Mouse (Mus musculus) limb, embryonic 14.5 days (tissue): ENCODE data around the gene Gm15114. TPM values are rescaled to one million over a fixed set of nuclear protein-coding genes. Genes with fewer than 3 reads are reported as not detected.
"Not testable (repeated sequence)": the region's sequence is repeated elsewhere in the genome, so short reads cannot be mapped to it uniquely, and the experiment has no call there.

ENCODE experiments used
- ATAC-seq: fragments of 200-750 bp; cut with Nextera tagmentation; 2 replicates; pipeline ENCODE4 v1.8.0; 2017; ENCODE audit warnings: low read depth, moderate number of reproducible peaks, moderate TSS enrichment; ENCODE audit not compliant: low FRiP score
- DNase-seq: peaks from one replicate; pipeline ENCODE4 v3.0.0-alpha.2; 2015; ENCODE audit warnings: low spot score
- H3K27ac ChIP-seq: fragments of 300-500 bp; sonication (generic); replicated peaks from 2 replicates; pipeline ENCODE4 v1.5.1; 2014; ENCODE audit warnings: low read depth, mild to moderate bottlenecking, low read length, moderate library complexity, mixed read lengths
- H3K27me3 ChIP-seq: fragments of 300-500 bp; sonication (generic); 2 replicates; pipeline ENCODE4 v1.6.1; 2014; ENCODE audit warnings: low read length, mixed read lengths; ENCODE audit not compliant: control insufficient read depth, insufficient read depth
- H3K36me3 ChIP-seq: fragments of 300-500 bp; sonication (generic); 2 replicates; pipeline ENCODE4 v1.6.1; 2014; ENCODE audit warnings: mild to moderate bottlenecking, low read length, moderate library complexity, mixed read lengths; ENCODE audit not compliant: control insufficient read depth, insufficient read depth
- H3K4me1 ChIP-seq: fragments of 300-500 bp; sonication (generic); 2 replicates; pipeline ENCODE4 v1.6.1; 2014; ENCODE audit warnings: antibody characterized with exemption, low read length, mixed read lengths; ENCODE audit not compliant: control insufficient read depth, insufficient read depth
- H3K4me2 ChIP-seq: fragments of 300-500 bp; sonication (generic); replicated peaks from 2 replicates; pipeline ENCODE4 v1.6.1; 2014; ENCODE audit warnings: low read depth, mild to moderate bottlenecking, low read length, moderate library complexity; ENCODE audit not compliant: severe bottlenecking
- H3K4me3 ChIP-seq: fragments of 300-500 bp; sonication (generic); replicated peaks from 2 replicates; pipeline ENCODE4 v1.5.1; 2014; ENCODE audit warnings: low read length
- H3K9ac ChIP-seq: fragments of 300-500 bp; sonication (generic); 2 replicates; pipeline ENCODE4 v1.6.1; 2014; ENCODE audit warnings: mild to moderate bottlenecking, low read depth, low read length, moderate library complexity; ENCODE audit not compliant: severe bottlenecking
- H3K9me3 ChIP-seq: fragments of 300-500 bp; sonication (generic); 2 replicates; pipeline ENCODE4 v1.6.1; 2016; ENCODE audit warnings: low read length; ENCODE audit not compliant: control insufficient read depth
- WGBS: fragments of 180-500 bp; shearing (Covaris S2); extraction: QIAGEN DNeasy Blood & Tissue Kit; methylation state at CpG from one replicate; pipeline ENCODE4 v1.1.7; 2014; 5-methylcytosine and 5-hydroxymethylcytosine counted together
- polyA plus RNA-seq, 2 experiments: library from polyadenylated mRNA; depleted of rRNA in 1 of 2; stranded (reverse) in 1 of 2; unstranded in 1 of 2; fragments of >200 nt; fragmentation: Nextera tagmentation in 1 of 2; extraction: Ambion mirVana in 1 of 2; gene quantifications; 2 replicates each; pipeline versions ENCODE4 v1.2.1 to v1.2.3; 2012 to 2014

Gm15114 gene
- not detected in 2 replicates for polyA plus RNA-seq (2012; rRNA removed)
- polyA plus RNA-seq (2014; fragmentation: Nextera tagmentation; extraction: Ambion mirVana), result not detected in 2 replicates

GRCm38 (mm10) chrX:148488649-148489048 lies at the start of gene Gm15114:
Gene Gm15114, plus strand, starts transcription at chrX:148488949.
- WGBS, result no CpG with 5 or more reads among the region's 1 CpGs
- not testable (repeated sequence) for ATAC-seq, H3K27ac ChIP-seq, DNase-seq, H3K36me3 ChIP-seq, H3K27me3 ChIP-seq, H3K9ac ChIP-seq, H3K4me1 ChIP-seq, H3K4me3 ChIP-seq, H3K4me2 ChIP-seq, H3K9me3 ChIP-seq

Other genes with a start within 250 kb of the Gm15114 start
- gene Gm8334, start 126.2 kb downstream of the Gm15114 start, polyA plus RNA-seq (2012; rRNA removed), result not detected in 2 replicates
- not detected in 2 replicates for gene Gm8334, start 126.2 kb downstream of the Gm15114 start, polyA plus RNA-seq (2014; fragmentation: Nextera tagmentation; extraction: Ambion mirVana)
- gene Gm15127, start 174.6 kb downstream of the Gm15114 start, polyA plus RNA-seq (2012; rRNA removed), result not detected in 2 replicates
- not detected in 2 replicates for gene Gm15127, start 174.6 kb downstream of the Gm15114 start, polyA plus RNA-seq (2014; fragmentation: Nextera tagmentation; extraction: Ambion mirVana)